Mouse (Mus musculus) myocyte (in vitro differentiated cells): Measurements from ENCODE around the gene Lrrk1. TPM values are rescaled to one million over a fixed set of nuclear protein-coding genes. Genes with fewer than 3 reads are reported as not detected.

ENCODE experiments used
- H3K27me3 ChIP-seq: one replicate; pipeline ENCODE4 v1.6.1; 2011; ENCODE audit not compliant: control insufficient read depth, insufficient read depth, insufficient read length
- H3K36me3 ChIP-seq: one replicate; pipeline ENCODE4 v1.6.1; 2011; ENCODE audit not compliant: control insufficient read depth, insufficient read depth
- H3K4me2 ChIP-seq: one replicate; pipeline ENCODE4 v1.6.1; 2011; ENCODE audit warnings: low read depth, control low read depth
- H3K4me3 ChIP-seq: one replicate; pipeline ENCODE4 v1.5.1; 2011; ENCODE audit warnings: mild to moderate bottlenecking, control low read depth, moderate library complexity
- H3K79me2 ChIP-seq: one replicate; pipeline ENCODE4 v1.6.1; 2011; ENCODE audit not compliant: control insufficient read depth, insufficient read depth
- H3ac ChIP-seq: one replicate; pipeline ENCODE4 v1.6.1; 2011; ENCODE audit not compliant: control insufficient read depth, insufficient read length
- CEBPB ChIP-seq: IDR thresholded peaks from 2 replicates; pipeline ENCODE4 v1.6.1; 2011; ENCODE audit warnings: mild to moderate bottlenecking, moderate library complexity; ENCODE audit not compliant: poor library complexity, insufficient read depth, severe bottlenecking
- E2F4 ChIP-seq: IDR thresholded peaks from one replicate; pipeline ENCODE4 v1.6.1; 2011; ENCODE audit warnings: mild to moderate bottlenecking, control low read depth, moderate library complexity; ENCODE audit not compliant: insufficient read depth
- MAX ChIP-seq: IDR thresholded peaks from one replicate; pipeline ENCODE4 v1.6.1; 2011; ENCODE audit warnings: low read depth, mild to moderate bottlenecking, control low read depth
- MYOD1 ChIP-seq, 3 experiments: IDR thresholded peaks; one replicate each; pipeline ENCODE4 v1.6.1; 2011; ENCODE audit warnings: control low read depth in 2 of 3, low read depth in 2 of 3, mild to moderate bottlenecking in 2 of 3, moderate library complexity in 1 of 3; ENCODE audit not compliant: insufficient read length in 2 of 3, control insufficient read depth in 1 of 3
- MYOG ChIP-seq, 3 experiments: IDR thresholded peaks; one replicate each; pipeline ENCODE4 v1.6.1; 2011; ENCODE audit warnings: control low read depth in 2 of 3, low read depth in 2 of 3, mild to moderate bottlenecking in 2 of 3; ENCODE audit not compliant: insufficient read length in 2 of 3, control insufficient read depth in 1 of 3, insufficient read depth in 1 of 3
- POLR2A ChIP-seq: IDR thresholded peaks from one replicate; pipeline ENCODE4 v1.6.1; 2011; ENCODE audit warnings: low read depth, mild to moderate bottlenecking, control low read depth, moderate library complexity; ENCODE audit not compliant: insufficient read length
- POLR2AphosphoS2 ChIP-seq: IDR thresholded peaks from one replicate; pipeline ENCODE4 v1.6.1; 2011; ENCODE audit warnings: low read depth, control low read depth; ENCODE audit not compliant: insufficient read length
- REST ChIP-seq: IDR thresholded peaks from one replicate; pipeline ENCODE4 v1.6.1; 2011; ENCODE audit warnings: mild to moderate bottlenecking, control low read depth, moderate library complexity; ENCODE audit not compliant: insufficient read depth, insufficient read length
- SRF ChIP-seq: IDR thresholded peaks from one replicate; pipeline ENCODE4 v1.6.1; 2011; ENCODE audit warnings: low read depth; ENCODE audit not compliant: control insufficient read depth, insufficient read length
- TCF12 ChIP-seq: IDR thresholded peaks from one replicate; pipeline ENCODE4 v1.6.1; 2011; ENCODE audit warnings: mild to moderate bottlenecking, control low read depth; ENCODE audit not compliant: poor library complexity, insufficient read depth, severe bottlenecking
- TCF3 ChIP-seq: IDR thresholded peaks from one replicate; pipeline ENCODE4 v1.6.1; 2011; ENCODE audit warnings: low read depth, control low read depth; ENCODE audit not compliant: insufficient read length
- USF1 ChIP-seq: IDR thresholded peaks from one replicate; pipeline ENCODE4 v1.6.1; 2011; ENCODE audit warnings: low read depth, mild to moderate bottlenecking, control low read depth, moderate library complexity
- polyA plus RNA-seq: library from polyadenylated mRNA; unstranded; fragments of >200 nt; fragmentation: generic; extraction: Trizol; gene quantifications from one replicate; pipeline ENCODE4 v1.2.1, GENCODE M21; 2012; ENCODE audit warnings: missing spikeins

Gene Lrrk1
- polyA plus RNA-seq, result 24.8 TPM

- peak within 1 kb of the TSS; percentile 95 for H3K4me2 ChIP-seq
- peak within 1 kb of the TSS; percentile 40 for H3K4me3 ChIP-seq
Measured at GRCm38 (mm10) chr7:66387813-66388521, at the start of gene Lrrk1. Lrrk1 (minus strand) TSS chr7:66388350.

GRCm38 (mm10) chr7:66434453-66434935, 46.3 kb upstream of the Lrrk1 start:
- H3K4me3 ChIP-seq, result no peak overlapping the region
- no peaks in the 10 kb centered on the region for H3K79me2 ChIP-seq
- no peak overlapping the region for H3K4me2 ChIP-seq
- H3ac ChIP-seq, result no peak overlapping the region
- H3K27me3 ChIP-seq, result no peaks in the 10 kb centered on the region
- H3K36me3 ChIP-seq, result no peaks in the 10 kb centered on the region
- TF ChIP-seq MAX (no peak), TCF12 (no peak), E2F4 (no peak), MYOD1 (IDR thresholded peaks at IDR 0.05; ENCODE audit: control insufficient read depth in 1 of 3, insufficient read length in 2 of 3, low read depth in 2 of 3) (peak in 2 of 3 experiments; percentile 42 to 52)

More at GRCm38 (mm10) chr7:66387813-66388521, at the start of gene Lrrk1:
- no peaks in the 10 kb centered on the region for H3K27me3 ChIP-seq
- peaks cover 56% of the 10 kb centered on the region for H3K79me2 ChIP-seq
- TF ChIP-seq MYOD1 (IDR thresholded peaks at IDR 0.05; ENCODE audit: control insufficient read depth in 1 of 3, insufficient read length in 2 of 3, low read depth in 2 of 3) (peak in 1 of 3 experiments; percentile 13), USF1 (no peak), POLR2A (peak; percentile 71), POLR2AphosphoS2 (peak; percentile 61), SRF (no peak), TCF12 (no peak), CEBPB (no peak), TCF3 (no peak), REST (no peak), E2F4 (no peak), MAX (no peak), MYOG (IDR thresholded peaks at IDR 0.05; ENCODE audit: control insufficient read depth in 1 of 3, insufficient read depth in 1 of 3, insufficient read length in 2 of 3, low read depth in 2 of 3) (no peak)
- H3ac ChIP-seq, result peak within 1 kb of the TSS; percentile 88
- H3K36me3 ChIP-seq, result no peaks in the 10 kb centered on the region

GRCm38 (mm10) chr7:66427437-66428161, 39.4 kb upstream of the Lrrk1 start, which contains the start of gene Aldh1a3:
Aldh1a3 (minus strand) TSS chr7:66427517.
- Histone ChIP-seq H3ac (peak within 1 kb of the TSS; percentile 6), H3K27me3 (no peaks in the 10 kb centered on the region), H3K36me3 (no peaks in the 10 kb centered on the region), H3K4me2 (peak within 1 kb of the TSS; percentile 65), H3K4me3 (no peak within 1 kb of the TSS), H3K79me2 (no peaks in the 10 kb centered on the region)
- TF ChIP-seq E2F4 (no peak), MYOG (IDR thresholded peaks at IDR 0.05; ENCODE audit: control insufficient read depth in 1 of 3, insufficient read depth in 1 of 3, insufficient read length in 2 of 3, low read depth in 2 of 3) (no peak), POLR2A (no peak), TCF12 (no peak), SRF (no peak), POLR2AphosphoS2 (no peak), REST (no peak), MAX (no peak), MYOD1 (IDR thresholded peaks at IDR 0.05; ENCODE audit: control insufficient read depth in 1 of 3, insufficient read length in 2 of 3, low read depth in 2 of 3) (no peak), USF1 (no peak), CEBPB (no peak)

- Histone ChIP-seq H3K79me2 (no peaks in the 10 kb centered on the region), H3K27me3 (no peaks in the 10 kb centered on the region)
- no peak for TF ChIP-seq MYOG (IDR thresholded peaks at IDR 0.05; ENCODE audit: control insufficient read depth in 1 of 3, insufficient read depth in 1 of 3, insufficient read length in 2 of 3, low read depth in 2 of 3)
- TF ChIP-seq E2F4, result no peak
- TF ChIP-seq TCF3, result no peak
- TF ChIP-seq POLR2A, result no peak
- no peak for TF ChIP-seq POLR2AphosphoS2
Measured at GRCm38 (mm10) chr7:66427053-66427436, 38.9 kb upstream of the Lrrk1 start.

GRCm38 (mm10) chr7:66421903-66422302, 33.8 kb upstream of the Lrrk1 start:
- Histone ChIP-seq H3K4me3 (no peak overlapping the region), H3K27me3 (no peaks in the 10 kb centered on the region), H3K4me2 (no peak overlapping the region), H3K36me3 (no peaks in the 10 kb centered on the region), H3K79me2 (no peaks in the 10 kb centered on the region), H3ac (no peak overlapping the region)
- TF ChIP-seq REST (no peak), SRF (no peak)

More at GRCm38 (mm10) chr7:66427053-66427436, 38.9 kb upstream of the Lrrk1 start:
- Histone ChIP-seq H3K4me2 (peak overlapping the region; percentile 65), H3K36me3 (no peaks in the 10 kb centered on the region), H3ac (peak overlapping the region; percentile 6), H3K4me3 (no peak overlapping the region)
